Mouse (Mus musculus): ENCODE measurements around the gene Kcnab1.

- no peak for TF ChIP-seq POLR2A (IDR thresholded peaks at IDR 0.05; ENCODE audit: borderline replicate concordance, extremely low read depth, low read depth, low read length)
- TF ChIP-seq CTCF (IDR thresholded peaks at IDR 0.05; ENCODE audit: insufficient read depth, low read length), result no peak
Measured at GRCm38 (mm10) chr3:65145152-65145551, 36.0 kb downstream of the Kcnab1 start.

All from lung, adult 2 months (tissue).